Comparison of ENCODE assay signal across 18 mouse cellular contexts in the genomic region with DNA sequence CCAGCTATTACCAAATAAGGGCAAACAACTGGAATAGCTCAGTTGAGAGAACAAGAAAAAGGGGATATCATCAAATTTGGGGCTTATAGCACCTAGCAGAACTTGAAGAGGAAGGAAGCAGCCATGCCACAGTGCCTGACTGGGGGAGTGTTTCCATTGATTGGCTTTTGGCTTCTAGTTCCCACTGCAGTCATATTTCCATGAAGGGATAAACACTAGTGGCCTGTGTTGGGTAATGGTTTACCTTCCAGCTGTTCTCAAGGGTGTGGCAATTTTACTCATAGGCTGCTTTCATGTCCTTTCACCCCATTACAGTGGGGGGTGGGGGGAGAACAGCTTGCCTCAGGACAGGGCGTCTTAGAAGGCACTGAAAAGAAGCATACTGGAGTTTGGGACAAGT.
"Had no signal": no experiment of that assay in that cellular context is flagged by ENCODE, and none has a peak within 500 bp of the region (broad histone marks: within the 10 kb centered on the region; RNA-seq: fewer than 3 reads in every experiment).

No protein-coding gene starts in this region.

- H3K4me1 ChIP-seq: limb, embryonic 15.5 days; liver, embryonic 15.5 days; midbrain, embryonic 12.5 days; neural tube, embryonic 12.5 days; stomach, embryonic 15.5 days had no signal

- H3K36me3 ChIP-seq: limb, embryonic 15.5 days; liver, embryonic 13.5 days; liver, embryonic 15.5 days; midbrain, embryonic 12.5 days; neural tube, embryonic 12.5 days; stomach, embryonic 15.5 days had no signal

- H3K9me3 ChIP-seq: limb, embryonic 15.5 days; liver, embryonic 13.5 days; liver, embryonic 15.5 days; megakaryocyte, embryonic 14.5 days; midbrain, embryonic 12.5 days; neural tube, embryonic 12.5 days; stomach, embryonic 15.5 days had no signal

- H3K9ac ChIP-seq: limb, embryonic 15.5 days; liver, embryonic 13.5 days; liver, embryonic 15.5 days; lung, embryonic 14.5 days; midbrain, embryonic 12.5 days; neural tube, embryonic 12.5 days; stomach, embryonic 15.5 days had no signal

- ATAC-seq: midbrain, embryonic 16.5 days had no signal

- H3K27me3 ChIP-seq: neural tube, embryonic 12.5 days had no signal

- H3K4me2 ChIP-seq: limb, embryonic 15.5 days; liver, embryonic 13.5 days; liver, embryonic 15.5 days; lung, embryonic 14.5 days; midbrain, embryonic 12.5 days; neural tube, embryonic 12.5 days; stomach, embryonic 15.5 days had no signal

- H3K4me3 ChIP-seq: limb, embryonic 15.5 days; liver, embryonic 13.5 days; liver, embryonic 15.5 days; megakaryocyte, embryonic 14.5 days; midbrain, embryonic 12.5 days; neural tube, embryonic 12.5 days; stomach, embryonic 15.5 days had no signal

- H3K27ac ChIP-seq: limb, embryonic 15.5 days; liver, embryonic 13.5 days; liver, embryonic 15.5 days; midbrain, embryonic 12.5 days; neural tube, embryonic 12.5 days; stomach, embryonic 15.5 days; stomach, postnatal 0 days had no signal

- DNase-seq: liver, embryonic 13.5 days; lung, postnatal 14 days; lung, postnatal 36 days; midbrain, embryonic 14.5 days; retina, postnatal 1 day; right cerebral cortex, adult 18-20 months; thymus, adult 2 months; thymus, postnatal 25 days; thymus, postnatal 4 days had no signal
